8 mouse cellular contexts compared by ENCODE assay signal in the genomic region with DNA sequence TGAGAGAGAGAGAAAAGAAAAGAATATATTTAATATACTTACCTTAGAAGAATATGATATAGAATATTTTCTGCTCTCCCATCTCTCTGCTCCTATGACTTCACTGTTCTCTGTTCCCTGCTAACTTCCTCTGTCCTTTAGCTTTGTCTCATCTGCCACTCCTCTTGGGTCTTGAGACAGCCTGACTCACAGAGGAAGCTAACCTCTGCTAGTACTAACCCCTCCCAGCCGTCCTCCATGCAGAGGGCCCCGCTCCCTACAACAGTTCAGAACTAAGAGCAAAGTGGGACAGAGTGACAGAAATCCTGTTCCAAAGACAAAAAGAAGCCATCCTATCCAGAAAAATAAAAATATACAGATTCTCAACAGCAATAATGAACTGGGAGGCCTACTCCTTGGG. TPM values are rescaled to one million over a fixed set of nuclear protein-coding genes. Genes with fewer than 3 reads are reported as not detected.
DNase-seq lines count a peak whose midpoint lies in the region; ATAC-seq and TF ChIP-seq lines count a peak whose summit lies in the region.

A gene (minus strand): TSS at position 126 of the 400 bp plus-strand sequence.

- H3K9me3 ChIP-seq in liver, embryonic 12.5 days (replicated peaks) = no peaks in the 10 kb centered on the region

- DNase-seq in layer of hippocampus, adult 18-20 months (ENCODE audit: low spot score in 2 of 2) = no peak
- no peak for DNase-seq in layer of hippocampus, adult 11-12 months (ENCODE audit: low spot score)
- no peak for DNase-seq in heart, postnatal 36 days
- no peak for DNase-seq in right cerebral cortex, postnatal 10 days (ENCODE audit: low spot score in 2 of 2)
- no peak for DNase-seq in testis, postnatal 10 days (ENCODE audit: low spot score)
- DNase-seq in cerebellum, postnatal 25 days = no peak

- peaks cover 60% of the 10 kb centered on the region for H3K4me1 ChIP-seq in bone marrow macrophage, adult 2 months (ENCODE audit: control insufficient read depth, insufficient read depth, low read length)
- H3K4me1 ChIP-seq in liver, embryonic 12.5 days = peaks cover 16% of the 10 kb centered on the region

- H3K4me2 ChIP-seq in liver, embryonic 12.5 days = no peak within 1 kb of the TSS

- TF ChIP-seq POLR2A in bone marrow macrophage, adult 2 months (IDR thresholded peaks at IDR 0.05; ENCODE audit: borderline replicate concordance, low read depth, low read length) = no peak

- intact Hi-C loops in heart, postnatal 36 days (cut with DNase I) = no loop called here

- no peak for TF ChIP-seq CTCF in bone marrow macrophage, adult 2 months (IDR thresholded peaks at IDR 0.05; ENCODE audit: low read depth, low read length)

- no peak for ATAC-seq in liver, embryonic 12.5 days

- peak within 1 kb of the TSS; percentile 95 for H3K27ac ChIP-seq in bone marrow macrophage, adult 2 months (ENCODE audit: insufficient read depth, low read depth, low read length)
- H3K27ac ChIP-seq in liver, embryonic 12.5 days = no peak within 1 kb of the TSS

- H3K27me3 ChIP-seq in liver, embryonic 12.5 days (replicated peaks) = no peaks in the 10 kb centered on the region

- H3K9ac ChIP-seq in liver, embryonic 12.5 days = no peak within 1 kb of the TSS

- H3K4me3 ChIP-seq in bone marrow macrophage, adult 2 months (ENCODE audit: insufficient read depth, low read length) = no peak within 1 kb of the TSS
- H3K4me3 ChIP-seq in liver, embryonic 12.5 days = no peak within 1 kb of the TSS

- no peaks in the 10 kb centered on the region for H3K36me3 ChIP-seq in liver, embryonic 12.5 days

- 51% methylated on average over 2 of the region's 2 CpGs for WGBS in liver, embryonic 12.5 days (ENCODE audit: insufficient replicate concordance)

RNA-seq across cellular contexts. Expression of the gene that starts here (rescaled TPM):
- 10 to 100 TPM; 18.1 to 24.9 TPM for total RNA-seq in layer of hippocampus, adult 18-20 months (2021)
- polyA plus RNA-seq in bone marrow macrophage, adult 2 months (2012; ENCODE audit: insufficient read depth, insufficient read length, missing spikeins) = 69.6 and 73.6 TPM in 2 replicates
- total RNA-seq in heart, postnatal 36 days (2021) = 10 to 100 TPM; 12.8 to 13.5 TPM
- polyA plus RNA-seq in liver, embryonic 12.5 days (2016; fragmentation: Nextera tagmentation; extraction: Ambion mirVana) = 24.6 and 26.6 TPM in 2 replicates
